24 mouse cellular contexts compared by ENCODE assay signal in the genomic region with DNA sequence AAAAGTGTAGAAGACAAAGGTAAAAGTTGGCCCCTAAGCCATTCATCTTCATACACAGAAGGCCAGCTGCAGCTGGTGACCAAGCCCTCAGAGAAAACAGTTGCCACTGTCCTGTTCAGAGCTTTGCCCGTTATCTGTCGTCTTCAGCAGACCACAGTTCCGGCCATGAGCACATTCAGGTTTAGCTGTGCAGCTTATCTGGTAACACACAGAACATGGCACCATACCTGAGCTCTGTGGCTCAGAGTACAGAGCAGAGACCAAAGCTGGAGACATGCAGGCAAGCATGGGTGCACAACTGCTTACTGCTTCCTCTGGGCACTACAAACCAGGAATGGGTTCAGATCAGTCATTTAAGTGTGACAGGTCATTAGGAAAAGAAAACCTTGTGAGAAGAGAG. TPM values are rescaled to one million over a fixed set of nuclear protein-coding genes. Genes with fewer than 3 reads are reported as not detected.
DNase-seq lines count a peak whose midpoint lies in the region; ATAC-seq and TF ChIP-seq lines count a peak whose summit lies in the region.
"Had no signal": no experiment of that assay in that cellular context is flagged by ENCODE, and none has a peak within 500 bp of the region (broad histone marks: within the 10 kb centered on the region; RNA-seq: fewer than 3 reads in every experiment).

No protein-coding gene starts in this region.

- H3K4me1 ChIP-seq in G1E (ENCODE audit: insufficient read depth, low read depth, low read length) = peaks cover 61% of the 10 kb centered on the region
- H3K4me1 ChIP-seq in liver, postnatal 0 days (ENCODE audit: insufficient read depth) = no peaks in the 10 kb centered on the region
- H3K4me1 ChIP-seq: embryonic facial prominence, embryonic 13.5 days; heart, embryonic 12.5 days; hindbrain, embryonic 13.5 days; limb, embryonic 10.5 days; midbrain, embryonic 10.5 days had no signal

- peak; percentile 60 for DNase-seq in G1E (ENCODE audit: low spot score)
- DNase-seq in MEL-GATA-1-ER (ENCODE audit: extremely low read depth, low read depth) = peak; percentile 92
- peak; percentile 74 for DNase-seq in liver
- DNase-seq in liver, postnatal 0 days = peak; percentile 24
- DNase-seq in gastrocnemius, postnatal 10 days = no peak
- DNase-seq in adrenal gland, adult 8-10 months = no peak
- DNase-seq: cerebellum, adult 9-11 months; kidney, adult 2 months; kidney, postnatal 14 days; lung, adult 18-20 months; lung, postnatal 14 days; retina, postnatal 1 day; right cerebral cortex, postnatal 4 days had no signal

- H3K4me2 ChIP-seq in liver, postnatal 0 days (ENCODE audit: low read depth, low read length) = no peak overlapping the region
- H3K4me2 ChIP-seq: embryonic facial prominence, embryonic 13.5 days; heart, embryonic 12.5 days; hindbrain, embryonic 13.5 days had no signal

- TF ChIP-seq CTCF in G1E (IDR thresholded peaks at IDR 0.05; ENCODE audit: low read depth, low read length) = no peak
- TF ChIP-seq CTCF in liver, postnatal 0 days (IDR thresholded peaks at IDR 0.05; ENCODE audit: low read depth) = no peak

- H3K36me3 ChIP-seq in G1E (replicated peaks) = peaks cover 94% of the 10 kb centered on the region
- peaks cover 92% of the 10 kb centered on the region for H3K36me3 ChIP-seq in liver, postnatal 0 days (replicated peaks; ENCODE audit: insufficient read depth, low read length)

- ATAC-seq in G1E (ENCODE audit: extremely low read depth, insufficient number of reproducible peaks, low FRiP score, poor library complexity, severe bottlenecking) = peak; percentile 92
- peak; percentile 83 for ATAC-seq in liver, postnatal 0 days
- ATAC-seq in CD4-positive, CD25-positive, alpha-beta regulatory T cell, adult 4 months = no peak
- ATAC-seq: forebrain, embryonic 16.5 days; inflammation-experienced regulatory T-cells, adult 6 months had no signal

- no peaks in the 10 kb centered on the region for H3K9me3 ChIP-seq in G1E (replicated peaks)
- H3K9me3 ChIP-seq in liver, postnatal 0 days (ENCODE audit: low read length) = no peaks in the 10 kb centered on the region
- H3K9me3 ChIP-seq: embryonic facial prominence, embryonic 13.5 days; heart, embryonic 12.5 days; hindbrain, embryonic 13.5 days; limb, embryonic 10.5 days; midbrain, embryonic 10.5 days had no signal

- no peak overlapping the region for H3K27ac ChIP-seq in liver, postnatal 0 days (ENCODE audit: low read depth)
- H3K27ac ChIP-seq: embryonic facial prominence, embryonic 13.5 days; hindbrain, embryonic 13.5 days; limb, embryonic 10.5 days; midbrain, embryonic 10.5 days had no signal

- peak; percentile 90 for TF ChIP-seq EP300 in liver, postnatal 0 days (IDR thresholded peaks at IDR 0.05; ENCODE audit: low read depth)

- WGBS in liver, postnatal 0 days (ENCODE audit: insufficient replicate concordance) = 71% methylated on average over 3 of the region's 3 CpGs

- H3K9ac ChIP-seq in liver, postnatal 0 days (replicated peaks) = no peak overlapping the region
- H3K9ac ChIP-seq: embryonic facial prominence, embryonic 13.5 days; heart, embryonic 12.5 days; hindbrain, embryonic 13.5 days had no signal

- peak overlapping the region; percentile 13; the same call in 1 of the 2 replicates for H3K4me3 ChIP-seq in G1E (ENCODE audit: low read depth, low read length)
- no peak overlapping the region for H3K4me3 ChIP-seq in liver, postnatal 0 days (ENCODE audit: low read depth, low read length)
- H3K4me3 ChIP-seq: embryonic facial prominence, embryonic 13.5 days; heart, embryonic 12.5 days; hindbrain, embryonic 13.5 days; limb, embryonic 10.5 days; midbrain, embryonic 10.5 days had no signal

- no peaks in the 10 kb centered on the region for H3K27me3 ChIP-seq in G1E (ENCODE audit: insufficient read depth, low read length)
- H3K27me3 ChIP-seq in liver, postnatal 0 days (ENCODE audit: insufficient read depth, low read length) = no peaks in the 10 kb centered on the region
- H3K27me3 ChIP-seq: embryonic facial prominence, embryonic 13.5 days; heart, embryonic 12.5 days; hindbrain, embryonic 13.5 days had no signal

RNA-seq across cellular contexts. Expression of gene Faap100, which starts 27.3 kb away (rescaled TPM):
- 12.0 and 13.6 TPM in 2 replicates for total RNA-seq in G1E (2014; fragmentation: Nextera tagmentation)
- total RNA-seq in G1E (2017) = 5.2 and 6.2 TPM in 2 replicates
- polyA plus RNA-seq in G1E (2012) = 29.7 and 30.6 TPM in 2 replicates
- polyA plus RNA-seq in liver, postnatal 0 days (2015; fragmentation: Nextera tagmentation; extraction: Ambion mirVana) = 5.5 and 5.8 TPM in 2 replicates
- 10 to 100 TPM; 17.8 to 27.0 TPM for polyA plus RNA-seq in CD4-positive, CD25-positive, alpha-beta regulatory T cell, adult 4 months (2017; shearing (Covaris generic))
- 10 to 100 TPM; 14.6 to 15.3 TPM for total RNA-seq in gastrocnemius, postnatal 10 days (2021)
- total RNA-seq in adrenal gland, adult 8-10 months (2022) = 10 to 100 TPM; 18.4 to 39.6 (median 33.4) TPM

RNA-seq across cellular contexts. Expression of gene Nploc4, which starts 31.6 kb away (rescaled TPM):
- total RNA-seq in G1E (2014; fragmentation: Nextera tagmentation) = 58.4 and 61.7 TPM in 2 replicates
- 38.7 and 42.7 TPM in 2 replicates for total RNA-seq in G1E (2017)
- 68.2 and 72.4 TPM in 2 replicates for polyA plus RNA-seq in G1E (2012)
- polyA plus RNA-seq in liver, postnatal 0 days (2015; fragmentation: Nextera tagmentation; extraction: Ambion mirVana) = 12.5 and 12.8 TPM in 2 replicates
- polyA plus RNA-seq in CD4-positive, CD25-positive, alpha-beta regulatory T cell, adult 4 months (2017; shearing (Covaris generic)) = 10 to 100 TPM in 1 of 2 experiments, 1 to 10 TPM in 1; 9.5 to 11.0 TPM
- 10 to 100 TPM; 60.6 to 66.6 TPM for total RNA-seq in gastrocnemius, postnatal 10 days (2021)
- total RNA-seq in adrenal gland, adult 8-10 months (2022) = 100 to 1,000 TPM in 2 of 4 experiments, 10 to 100 TPM in 2; 89.1 to 108 (median 99.5) TPM

RNA-seq across cellular contexts. Expression of gene Tspan10, which starts 36.6 kb away (rescaled TPM):
- 0.68 TPM in 1 of 2 replicates, not detected in the other for total RNA-seq in G1E (2014; fragmentation: Nextera tagmentation)
- total RNA-seq in G1E (2017) = not detected in 2 replicates
- not detected in 2 replicates for polyA plus RNA-seq in G1E (2012)
- not detected in 2 replicates for polyA plus RNA-seq in liver, postnatal 0 days (2015; fragmentation: Nextera tagmentation; extraction: Ambion mirVana)
- polyA plus RNA-seq in CD4-positive, CD25-positive, alpha-beta regulatory T cell, adult 4 months (2017; shearing (Covaris generic)) = not detected
- not detected for total RNA-seq in gastrocnemius, postnatal 10 days (2021)
- total RNA-seq in adrenal gland, adult 8-10 months (2022) = 1 to 10 TPM in 2 of 4 experiments, not detected in 2; 2.8 to 6.6 TPM
- total RNA-seq: ES-E14 had no signal
- polyA plus RNA-seq: forebrain, embryonic 16.5 days; heart, embryonic 12.5 days; hindbrain, embryonic 13.5 days; limb, embryonic 10.5 days had no signal

RNA-seq across cellular contexts. Expression of gene Fscn2, which starts 44.5 kb away (rescaled TPM):
- total RNA-seq in G1E (2014; fragmentation: Nextera tagmentation) = not detected in 2 replicates
- total RNA-seq in G1E (2017) = 0.11 TPM in 1 of 2 replicates, not detected in the other
- 0.03 TPM in 1 of 2 replicates, not detected in the other for polyA plus RNA-seq in G1E (2012)
- not detected in 2 replicates for polyA plus RNA-seq in liver, postnatal 0 days (2015; fragmentation: Nextera tagmentation; extraction: Ambion mirVana)
- under 1 TPM; 0.67 to 0.99 TPM for polyA plus RNA-seq in CD4-positive, CD25-positive, alpha-beta regulatory T cell, adult 4 months (2017; shearing (Covaris generic))
- total RNA-seq in gastrocnemius, postnatal 10 days (2021) = under 1 TPM; 0.50 to 0.61 TPM
- total RNA-seq in adrenal gland, adult 8-10 months (2022) = 1 to 10 TPM in 1 of 4 experiments, under 1 TPM in 2, not detected in 1; 0.16 to 1.2 (median 0.42) TPM
- total RNA-seq: heart, postnatal 25 days; left cerebral cortex, adult 18-20 months had no signal

RNA-seq across cellular contexts. Expression of gene Pde6g, which starts 47.4 kb away (rescaled TPM):
- total RNA-seq in G1E (2014; fragmentation: Nextera tagmentation) = 1.7 and 3.5 TPM in 2 replicates
- total RNA-seq in G1E (2017) = 0.23 and 0.33 TPM in 2 replicates
- 0.18 and 0.23 TPM in 2 replicates for polyA plus RNA-seq in G1E (2012)
- 0.20 TPM in 1 of 2 replicates, not detected in the other for polyA plus RNA-seq in liver, postnatal 0 days (2015; fragmentation: Nextera tagmentation; extraction: Ambion mirVana)
- under 1 TPM in 1 of 2 experiments, not detected in 1; 0.83 TPM for polyA plus RNA-seq in CD4-positive, CD25-positive, alpha-beta regulatory T cell, adult 4 months (2017; shearing (Covaris generic))
- total RNA-seq in gastrocnemius, postnatal 10 days (2021) = under 1 TPM; 0.23 to 0.41 TPM
- total RNA-seq in adrenal gland, adult 8-10 months (2022) = under 1 TPM; 0.16 to 0.49 (median 0.33) TPM
- total RNA-seq: ES-E14 had no signal
- polyA plus RNA-seq: embryonic facial prominence, embryonic 13.5 days; limb, embryonic 10.5 days had no signal

Comparison
In these comparisons a context has a peak if more than half of its experiments do, and no peak if none do; other contexts are left out.
1. DNase-seq: peak in G1E (single experiment), MEL-GATA-1-ER (single experiment), liver (single experiment) and liver, postnatal 0 days (single experiment); none in gastrocnemius, postnatal 10 days (single experiment) and adrenal gland, adult 8-10 months (single experiment).